Mouse (Mus musculus): ENCODE measurements around the gene Morn4. TPM values are rescaled to one million over a fixed set of nuclear protein-coding genes. Genes with fewer than 3 reads are reported as not detected.
A peak's percentile ranks its signal among the peaks of the same experiment; 100 is the strongest.

The Morn4 gene
- polyA plus RNA-seq, 1 experiment from 2014 or later, result 137 TPM

- Histone ChIP-seq H3K9me3 (ENCODE audit: control insufficient read depth, low read length) (no peaks in the 10 kb centered on the region), H3K27me3 (replicated peaks; ENCODE audit: control insufficient read depth, insufficient read depth, low read length) (no peaks in the 10 kb centered on the region), H3K9ac (ENCODE audit: low read depth, low read length) (no peak overlapping the region), H3K4me3 (ENCODE audit: low read length) (no peak overlapping the region), H3K27ac (ENCODE audit: low read depth, low read length) (no peak overlapping the region), H3K36me3 (ENCODE audit: control insufficient read depth, insufficient read depth, low read length) (peaks cover 18% of the 10 kb centered on the region), H3K4me1 (ENCODE audit: control insufficient read depth, insufficient read depth, low read depth, low read length) (no peaks in the 10 kb centered on the region), H3K4me2 (ENCODE audit: low read length) (no peak overlapping the region)
- WGBS, result 86% methylated on average over 2 of the region's 2 CpGs
- no peak for ATAC-seq
These were observed 11.1 kb downstream of the Morn4 start for GRCm38 (mm10) chr19:42075051-42075450.

GRCm38 (mm10) chr19:42072802-42073201 lies 13.4 kb downstream of the Morn4 start:
- H3K4me2 ChIP-seq (ENCODE audit: low read length), result no peak overlapping the region
- no peak overlapping the region for H3K27ac ChIP-seq (ENCODE audit: low read depth, low read length)
- no peaks in the 10 kb centered on the region for H3K4me1 ChIP-seq (ENCODE audit: control insufficient read depth, insufficient read depth, low read depth, low read length)
- peaks cover 17% of the 10 kb centered on the region for H3K36me3 ChIP-seq (ENCODE audit: control insufficient read depth, insufficient read depth, low read length)
- no peak overlapping the region for H3K4me3 ChIP-seq (ENCODE audit: low read length)
- H3K9me3 ChIP-seq (ENCODE audit: control insufficient read depth, low read length), result no peaks in the 10 kb centered on the region
- no peak overlapping the region for H3K9ac ChIP-seq (ENCODE audit: low read depth, low read length)
- H3K27me3 ChIP-seq (replicated peaks; ENCODE audit: control insufficient read depth, insufficient read depth, low read length), result no peaks in the 10 kb centered on the region
- WGBS, result 82% methylated on average over 7 of the region's 7 CpGs
- no peak for ATAC-seq

GRCm38 (mm10) chr19:42071886-42072608 lies 14.1 kb downstream of the Morn4 start:
- no peak for ATAC-seq
- H3K27ac ChIP-seq (ENCODE audit: low read depth, low read length), result no peak overlapping the region
- H3K9ac ChIP-seq (ENCODE audit: low read depth, low read length), result no peak overlapping the region
- no peaks in the 10 kb centered on the region for H3K9me3 ChIP-seq (ENCODE audit: control insufficient read depth, low read length)
- H3K27me3 ChIP-seq (replicated peaks; ENCODE audit: control insufficient read depth, insufficient read depth, low read length), result no peaks in the 10 kb centered on the region
- no peak overlapping the region for H3K4me3 ChIP-seq (ENCODE audit: low read length)
- WGBS, result 80% methylated on average over 15 of the region's 15 CpGs
- H3K4me2 ChIP-seq (ENCODE audit: low read length), result no peak overlapping the region
- H3K36me3 ChIP-seq (ENCODE audit: control insufficient read depth, insufficient read depth, low read length), result peaks cover 13% of the 10 kb centered on the region
- no peaks in the 10 kb centered on the region for H3K4me1 ChIP-seq (ENCODE audit: control insufficient read depth, insufficient read depth, low read depth, low read length)

- Histone ChIP-seq H3K27ac (ENCODE audit: low read depth, low read length) (no peak overlapping the region), H3K4me1 (ENCODE audit: control insufficient read depth, insufficient read depth, low read depth, low read length) (no peaks in the 10 kb centered on the region), H3K9me3 (ENCODE audit: control insufficient read depth, low read length) (no peaks in the 10 kb centered on the region), H3K36me3 (ENCODE audit: control insufficient read depth, insufficient read depth, low read length) (peaks cover 13% of the 10 kb centered on the region), H3K4me2 (ENCODE audit: low read length) (no peak overlapping the region), H3K4me3 (ENCODE audit: low read length) (no peak overlapping the region), H3K9ac (ENCODE audit: low read depth, low read length) (no peak overlapping the region), H3K27me3 (replicated peaks; ENCODE audit: control insufficient read depth, insufficient read depth, low read length) (no peaks in the 10 kb centered on the region)
- ATAC-seq, result no peak
- WGBS, result 84% methylated on average over 7 of the region's 7 CpGs
These were observed 14.9 kb downstream of the Morn4 start for GRCm38 (mm10) chr19:42071221-42071620.

- peak; percentile 52; the same call in 1 of the 2 replicates for ATAC-seq
- H3K36me3 ChIP-seq (ENCODE audit: control insufficient read depth, insufficient read depth, low read length), result peaks cover 3% of the 10 kb centered on the region; the same call in 1 of the 2 replicates
- H3K27me3 ChIP-seq (replicated peaks; ENCODE audit: control insufficient read depth, insufficient read depth, low read length), result no peaks in the 10 kb centered on the region
- H3K27ac ChIP-seq (ENCODE audit: low read depth, low read length), result no peak overlapping the region
- no peak overlapping the region for H3K4me3 ChIP-seq (ENCODE audit: low read length)
- 53% methylated on average over 6 of the region's 6 CpGs for WGBS
- no peaks in the 10 kb centered on the region for H3K4me1 ChIP-seq (ENCODE audit: control insufficient read depth, insufficient read depth, low read depth, low read length)
- H3K4me2 ChIP-seq (ENCODE audit: low read length), result 0 out of 2 replicates have a peak overlapping the region, but pooled peaks have one; percentile 4
- H3K9me3 ChIP-seq (ENCODE audit: control insufficient read depth, low read length), result no peaks in the 10 kb centered on the region
- H3K9ac ChIP-seq (ENCODE audit: low read depth, low read length), result no peak overlapping the region
These were observed 17.0 kb downstream of the Morn4 start for GRCm38 (mm10) chr19:42069241-42069525.

- WGBS, result 86% methylated on average over 11 of the region's 11 CpGs
- 0 out of 2 replicates have a peak overlapping the region, but pooled peaks have one; percentile 4 for H3K9ac ChIP-seq (ENCODE audit: low read depth, low read length)
These were observed 17.5 kb downstream of the Morn4 start for GRCm38 (mm10) chr19:42068441-42069240.

GRCm38 (mm10) chr19:42061443-42061842 lies 24.7 kb downstream of the Morn4 start:
- H3K4me2 ChIP-seq (ENCODE audit: low read length), result no peak overlapping the region
- no peak overlapping the region for H3K27ac ChIP-seq (ENCODE audit: low read depth, low read length)
- no peak for ATAC-seq
- WGBS, result 87% methylated on average over 7 of the region's 7 CpGs
- no peaks in the 10 kb centered on the region for H3K4me1 ChIP-seq (ENCODE audit: control insufficient read depth, insufficient read depth, low read depth, low read length)
- H3K27me3 ChIP-seq (replicated peaks; ENCODE audit: control insufficient read depth, insufficient read depth, low read length), result no peaks in the 10 kb centered on the region
- no peak overlapping the region for H3K9ac ChIP-seq (ENCODE audit: low read depth, low read length)
- H3K36me3 ChIP-seq (ENCODE audit: control insufficient read depth, insufficient read depth, low read length), result no peaks in the 10 kb centered on the region
- no peaks in the 10 kb centered on the region for H3K9me3 ChIP-seq (ENCODE audit: control insufficient read depth, low read length)
- no peak overlapping the region for H3K4me3 ChIP-seq (ENCODE audit: low read length)

More at GRCm38 (mm10) chr19:42068441-42069240, 17.5 kb downstream of the Morn4 start:
- H3K4me3 ChIP-seq (ENCODE audit: low read length), result no peak overlapping the region
- H3K27ac ChIP-seq (ENCODE audit: low read depth, low read length), result no peak overlapping the region
- peaks cover 3% of the 10 kb centered on the region; the same call in 1 of the 2 replicates for H3K36me3 ChIP-seq (ENCODE audit: control insufficient read depth, insufficient read depth, low read length)
- H3K4me2 ChIP-seq (ENCODE audit: low read length), result 0 out of 2 replicates have a peak overlapping the region, but pooled peaks have one; percentile 4
- H3K4me1 ChIP-seq (ENCODE audit: control insufficient read depth, insufficient read depth, low read depth, low read length), result no peaks in the 10 kb centered on the region
- H3K27me3 ChIP-seq (replicated peaks; ENCODE audit: control insufficient read depth, insufficient read depth, low read length), result no peaks in the 10 kb centered on the region
- ATAC-seq, result peak; percentile 27; the same call in 1 of the 2 replicates
- no peaks in the 10 kb centered on the region for H3K9me3 ChIP-seq (ENCODE audit: control insufficient read depth, low read length)

- Histone ChIP-seq H3K36me3 (ENCODE audit: control insufficient read depth, insufficient read depth, low read length) (no peaks in the 10 kb centered on the region), H3K4me3 (ENCODE audit: low read length) (no peak overlapping the region), H3K4me2 (ENCODE audit: low read length) (no peak overlapping the region), H3K27ac (ENCODE audit: low read depth, low read length) (no peak overlapping the region), H3K27me3 (replicated peaks; ENCODE audit: control insufficient read depth, insufficient read depth, low read length) (no peaks in the 10 kb centered on the region), H3K9me3 (ENCODE audit: control insufficient read depth, low read length) (no peaks in the 10 kb centered on the region), H3K9ac (ENCODE audit: low read depth, low read length) (no peak overlapping the region), H3K4me1 (ENCODE audit: control insufficient read depth, insufficient read depth, low read depth, low read length) (no peaks in the 10 kb centered on the region)
- 69% methylated on average over 7 of the region's 7 CpGs for WGBS
- no peak for ATAC-seq
These were observed 27.7 kb downstream of the Morn4 start for GRCm38 (mm10) chr19:42058426-42058825.

GRCm38 (mm10) chr19:42056719-42057409 lies 29.3 kb downstream of the Morn4 start:
- H3K27me3 ChIP-seq (replicated peaks; ENCODE audit: control insufficient read depth, insufficient read depth, low read length), result no peaks in the 10 kb centered on the region
- no peak overlapping the region for H3K4me2 ChIP-seq (ENCODE audit: low read length)
- no peak overlapping the region for H3K4me3 ChIP-seq (ENCODE audit: low read length)
- no peak for ATAC-seq
- no peak overlapping the region for H3K27ac ChIP-seq (ENCODE audit: low read depth, low read length)
- H3K4me1 ChIP-seq (ENCODE audit: control insufficient read depth, insufficient read depth, low read depth, low read length), result no peaks in the 10 kb centered on the region
- H3K9me3 ChIP-seq (ENCODE audit: control insufficient read depth, low read length), result no peaks in the 10 kb centered on the region
- WGBS, result 93% methylated on average over 6 of the region's 6 CpGs
- no peaks in the 10 kb centered on the region for H3K36me3 ChIP-seq (ENCODE audit: control insufficient read depth, insufficient read depth, low read length)
- H3K9ac ChIP-seq (ENCODE audit: low read depth, low read length), result no peak overlapping the region

Data from hindbrain, embryonic 16.5 days (tissue).